Mouse (Mus musculus): ENCODE data around the gene Tfr2. TPM values are rescaled to one million over a fixed set of nuclear protein-coding genes. Genes with fewer than 3 reads are reported as not detected.
A peak's percentile ranks its signal among the peaks of the same experiment; 100 is the strongest.

Gene Tfr2
- polyA plus RNA-seq, 1 experiment: 0.52 TPM

GRCm38 (mm10) chr5:137583670-137584169 is 14.1 kb downstream of the Tfr2 start:
- 17% methylated on average over 27 of the region's 27 CpGs for WGBS
- no peaks in the 10 kb centered on the region for H3K36me3 ChIP-seq (ENCODE audit: control insufficient read depth, insufficient read depth, low read length)
- H3K4me3 ChIP-seq (ENCODE audit: low read depth, low read length): peak overlapping the region; percentile 37
- peaks cover 11% of the 10 kb centered on the region; the same call in 1 of the 2 replicates for H3K27me3 ChIP-seq (ENCODE audit: control insufficient read depth, insufficient read depth, low read length)
- no peak overlapping the region for H3K27ac ChIP-seq (ENCODE audit: insufficient read depth, low read depth, low read length)
- TF ChIP-seq CTCF (IDR thresholded peaks at IDR 0.05; ENCODE audit: extremely low read depth, insufficient read length, insufficient replicate concordance, low read depth, low read length) (no peak), POLR2A (IDR thresholded peaks at IDR 0.05; ENCODE audit: low read depth, low read length) (no peak)
- H3K4me1 ChIP-seq (ENCODE audit: control insufficient read depth, insufficient read depth, insufficient read length, low read length): no peaks in the 10 kb centered on the region

- H3K27ac ChIP-seq (ENCODE audit: insufficient read depth, low read depth, low read length): no peak overlapping the region
- WGBS: 19% methylated on average over 8 of the region's 8 CpGs
- H3K4me3 ChIP-seq (ENCODE audit: low read depth, low read length): no peak overlapping the region
- H3K27me3 ChIP-seq (ENCODE audit: control insufficient read depth, insufficient read depth, low read length): peaks cover 11% of the 10 kb centered on the region; the same call in 1 of the 2 replicates
- TF ChIP-seq CTCF (IDR thresholded peaks at IDR 0.05; ENCODE audit: extremely low read depth, insufficient read length, insufficient replicate concordance, low read depth, low read length) (peak; percentile 77; the same call in 1 of the 2 replicates), POLR2A (IDR thresholded peaks at IDR 0.05; ENCODE audit: low read depth, low read length) (no peak)
- H3K36me3 ChIP-seq (ENCODE audit: control insufficient read depth, insufficient read depth, low read length): no peaks in the 10 kb centered on the region
- no peaks in the 10 kb centered on the region for H3K4me1 ChIP-seq (ENCODE audit: control insufficient read depth, insufficient read depth, insufficient read length, low read length)
Observed at GRCm38 (mm10) chr5:137584976-137585375, 15.3 kb downstream of the Tfr2 start.

- TF ChIP-seq CTCF (IDR thresholded peaks at IDR 0.05; ENCODE audit: extremely low read depth, insufficient read length, insufficient replicate concordance, low read depth, low read length): no peak
- TF ChIP-seq POLR2A (IDR thresholded peaks at IDR 0.05; ENCODE audit: low read depth, low read length): no peak
- H3K27ac ChIP-seq (ENCODE audit: insufficient read depth, low read depth, low read length): no peak overlapping the region
- WGBS: 70% methylated on average over 5 of the region's 5 CpGs
Observed at GRCm38 (mm10) chr5:137590507-137590906, 20.9 kb downstream of the Tfr2 start.

GRCm38 (mm10) chr5:137595921-137596320 is 26.3 kb downstream of the Tfr2 start:
- WGBS: 84% methylated on average over 7 of the region's 7 CpGs

More at GRCm38 (mm10) chr5:137590507-137590906, 20.9 kb downstream of the Tfr2 start:
- Histone ChIP-seq H3K4me1 (ENCODE audit: control insufficient read depth, insufficient read depth, insufficient read length, low read length) (no peaks in the 10 kb centered on the region), H3K27me3 (ENCODE audit: control insufficient read depth, insufficient read depth, low read length) (no peaks in the 10 kb centered on the region), H3K4me3 (ENCODE audit: low read depth, low read length) (no peak overlapping the region), H3K36me3 (ENCODE audit: control insufficient read depth, insufficient read depth, low read length) (no peaks in the 10 kb centered on the region)

GRCm38 (mm10) chr5:137596601-137597261 is 27.1 kb downstream of the Tfr2 start:
- TF ChIP-seq CTCF (IDR thresholded peaks at IDR 0.05; ENCODE audit: extremely low read depth, insufficient read length, insufficient replicate concordance, low read depth, low read length) (no peak), POLR2A (IDR thresholded peaks at IDR 0.05; ENCODE audit: low read depth, low read length) (no peak)
- 69% methylated on average over 28 of the region's 30 CpGs for WGBS

More at GRCm38 (mm10) chr5:137595921-137596320, 26.3 kb downstream of the Tfr2 start:
- peaks cover 8% of the 10 kb centered on the region for H3K4me1 ChIP-seq (ENCODE audit: control insufficient read depth, insufficient read depth, insufficient read length, low read length)
- no peak overlapping the region for H3K27ac ChIP-seq (ENCODE audit: insufficient read depth, low read depth, low read length)
- no peak for TF ChIP-seq CTCF (IDR thresholded peaks at IDR 0.05; ENCODE audit: extremely low read depth, insufficient read length, insufficient replicate concordance, low read depth, low read length)
- no peak for TF ChIP-seq POLR2A (IDR thresholded peaks at IDR 0.05; ENCODE audit: low read depth, low read length)
- no peak overlapping the region for H3K4me3 ChIP-seq (ENCODE audit: low read depth, low read length)
- no peaks in the 10 kb centered on the region for H3K27me3 ChIP-seq (ENCODE audit: control insufficient read depth, insufficient read depth, low read length)
- H3K36me3 ChIP-seq (ENCODE audit: control insufficient read depth, insufficient read depth, low read length): no peaks in the 10 kb centered on the region

GRCm38 (mm10) chr5:137597625-137598024 is 28.0 kb downstream of the Tfr2 start:
- peaks cover 12% of the 10 kb centered on the region for H3K4me1 ChIP-seq (ENCODE audit: control insufficient read depth, insufficient read depth, insufficient read length, low read length)
- 90% methylated on average over 6 of the region's 6 CpGs for whole genome bisulfite sequencing
- no peaks in the 10 kb centered on the region for H3K36me3 ChIP-seq (ENCODE audit: control insufficient read depth, insufficient read depth, low read length)
- TF ChIP-seq POLR2A (IDR thresholded peaks at IDR 0.05; ENCODE audit: low read depth, low read length): no peak
- no peak for TF ChIP-seq CTCF (IDR thresholded peaks at IDR 0.05; ENCODE audit: extremely low read depth, insufficient read length, insufficient replicate concordance, low read depth, low read length)
- no peaks in the 10 kb centered on the region for H3K27me3 ChIP-seq (ENCODE audit: control insufficient read depth, insufficient read depth, low read length)
- H3K27ac ChIP-seq (ENCODE audit: insufficient read depth, low read depth, low read length): no peak overlapping the region
- no peak overlapping the region for H3K4me3 ChIP-seq (ENCODE audit: low read depth, low read length)

More at GRCm38 (mm10) chr5:137596601-137597261, 27.1 kb downstream of the Tfr2 start:
- no peaks in the 10 kb centered on the region for H3K36me3 ChIP-seq (ENCODE audit: control insufficient read depth, insufficient read depth, low read length)
- no peak overlapping the region for H3K27ac ChIP-seq (ENCODE audit: insufficient read depth, low read depth, low read length)
- H3K4me3 ChIP-seq (ENCODE audit: low read depth, low read length): peak overlapping the region; percentile 21
- H3K4me1 ChIP-seq (ENCODE audit: control insufficient read depth, insufficient read depth, insufficient read length, low read length): peaks cover 8% of the 10 kb centered on the region
- no peaks in the 10 kb centered on the region for H3K27me3 ChIP-seq (ENCODE audit: control insufficient read depth, insufficient read depth, low read length)

GRCm38 (mm10) chr5:137598100-137598826 is 28.6 kb downstream of the Tfr2 start:
- Histone ChIP-seq H3K27ac (ENCODE audit: insufficient read depth, low read depth, low read length) (no peak overlapping the region), H3K27me3 (ENCODE audit: control insufficient read depth, insufficient read depth, low read length) (no peaks in the 10 kb centered on the region)

More at GRCm38 (mm10) chr5:137598100-137598826, 28.6 kb downstream of the Tfr2 start:
- Histone ChIP-seq H3K4me1 (ENCODE audit: control insufficient read depth, insufficient read depth, insufficient read length, low read length) (peaks cover 13% of the 10 kb centered on the region), H3K4me3 (ENCODE audit: low read depth, low read length) (no peak overlapping the region), H3K36me3 (ENCODE audit: control insufficient read depth, insufficient read depth, low read length) (no peaks in the 10 kb centered on the region)
- 69% methylated on average over 2 of the region's 2 CpGs for WGBS
- TF ChIP-seq POLR2A (IDR thresholded peaks at IDR 0.05; ENCODE audit: low read depth, low read length): no peak
- TF ChIP-seq CTCF (IDR thresholded peaks at IDR 0.05; ENCODE audit: extremely low read depth, insufficient read length, insufficient replicate concordance, low read depth, low read length): no peak
